Mouse (Mus musculus) spleen, postnatal 36 days (tissue): ENCODE data around the gene Foxn2.
A peak's percentile ranks its signal among the peaks of the same experiment; 100 is the strongest.
"Not testable (repeated sequence)": the region's sequence is repeated elsewhere in the genome, so short reads cannot be mapped to it uniquely, and the experiment has no call there.

ENCODE experiments used
- DNase-seq, 2 experiments: peaks; one replicate each; pipeline ENCODE4 v3.0.0; 2022; ENCODE audit warnings: low spot score in 2 of 2, mixed read lengths in 1 of 2

Gene Foxn2

GRCm38 (mm10) chr17:88440285-88441000 lies at the start of gene Foxn2:
TSS of gene Foxn2 (plus strand) at chr17:88440711.
- DNase-seq = peak; percentile 95

GRCm38 (mm10) chr17:88397501-88397900 lies 43.0 kb upstream of the Foxn2 start:
- DNase-seq = no peak

GRCm38 (mm10) chr17:88398090-88398489 lies 42.4 kb upstream of the Foxn2 start:
- DNase-seq = no peak

GRCm38 (mm10) chr17:88398854-88399253 lies 41.7 kb upstream of the Foxn2 start:
- no peak for DNase-seq

- no peak for DNase-seq
These were observed 40.4 kb upstream of the Foxn2 start for GRCm38 (mm10) chr17:88400122-88400521.

GRCm38 (mm10) chr17:88400702-88401475 lies 39.6 kb upstream of the Foxn2 start:
- DNase-seq = no peak

- DNase-seq = peak; percentile 20 to 26
These were observed 37.2 kb upstream of the Foxn2 start for GRCm38 (mm10) chr17:88403269-88403668.

- DNase-seq = no peak
These were observed 36.0 kb upstream of the Foxn2 start for GRCm38 (mm10) chr17:88404471-88404870.

GRCm38 (mm10) chr17:88405076-88405475 lies 35.4 kb upstream of the Foxn2 start:
- no peak for DNase-seq

GRCm38 (mm10) chr17:88409706-88410105 lies 30.8 kb upstream of the Foxn2 start:
- DNase-seq = no peak

GRCm38 (mm10) chr17:88413155-88413836 lies 27.2 kb upstream of the Foxn2 start:
- no peak for DNase-seq

- no peak for DNase-seq
These were observed 20.1 kb upstream of the Foxn2 start for GRCm38 (mm10) chr17:88420426-88420825.

- DNase-seq = no peak
These were observed 19.3 kb upstream of the Foxn2 start for GRCm38 (mm10) chr17:88421246-88421645.

- peak; percentile 6 to 49 for DNase-seq
These were observed 9.8 kb upstream of the Foxn2 start for GRCm38 (mm10) chr17:88430719-88431118.

GRCm38 (mm10) chr17:88431486-88431885 lies 9.0 kb upstream of the Foxn2 start:
- DNase-seq = no peak

- no peak for DNase-seq
These were observed 8.5 kb upstream of the Foxn2 start for GRCm38 (mm10) chr17:88431987-88432386.

- no peak for DNase-seq
These were observed 5.2 kb upstream of the Foxn2 start for GRCm38 (mm10) chr17:88435322-88435721.

GRCm38 (mm10) chr17:88436284-88436683 lies 4.2 kb upstream of the Foxn2 start:
- DNase-seq = no peak

GRCm38 (mm10) chr17:88436749-88437148 lies 3.8 kb upstream of the Foxn2 start:
- not testable (repeated sequence) for DNase-seq

GRCm38 (mm10) chr17:88437391-88437790 lies 3.1 kb upstream of the Foxn2 start:
- DNase-seq = no peak

GRCm38 (mm10) chr17:88439536-88440050 lies 918 bp upstream of the Foxn2 start:
- no peak for DNase-seq

- DNase-seq = peak in 1 of 2 experiments; percentile 40
These were observed 505 bp downstream of the Foxn2 start for GRCm38 (mm10) chr17:88441001-88441431.
